Mouse (Mus musculus): ENCODE data around the gene Ahnak. TPM values are rescaled to one million over a fixed set of nuclear protein-coding genes. Genes with fewer than 3 reads are reported as not detected.
A peak's percentile ranks its signal among the peaks of the same experiment; 100 is the strongest.
"Not testable (repeated sequence)": the region's sequence is repeated elsewhere in the genome, so short reads cannot be mapped to it uniquely, and the experiment has no call there.

The Ahnak gene
- polyA plus RNA-seq, 1 experiment, result 177 TPM

- Histone ChIP-seq H3K4me1 (ENCODE audit: control insufficient read depth, insufficient read depth, insufficient read length, low read length) (peaks cover 13% of the 10 kb centered on the region), H3K27ac (replicated peaks; ENCODE audit: low read depth, low read length) (no peak overlapping the region), H3K4me3 (ENCODE audit: insufficient read depth, low read depth, low read length) (no peak overlapping the region)
These were observed 49.1 kb downstream of the Ahnak start for GRCm38 (mm10) chr19:9038136-9038535.

- Histone ChIP-seq H3K27ac (replicated peaks; ENCODE audit: low read depth, low read length) (no peak overlapping the region), H3K4me1 (ENCODE audit: control insufficient read depth, insufficient read depth, insufficient read length, low read length) (peaks cover 8% of the 10 kb centered on the region), H3K4me3 (ENCODE audit: insufficient read depth, low read depth, low read length) (no peak overlapping the region)
These were observed 50.2 kb downstream of the Ahnak start for GRCm38 (mm10) chr19:9039266-9039665.

GRCm38 (mm10) chr19:9039928-9040327, 50.8 kb downstream of the Ahnak start:
- H3K4me1 ChIP-seq (ENCODE audit: control insufficient read depth, insufficient read depth, insufficient read length, low read length), result peaks cover 6% of the 10 kb centered on the region
- H3K27ac ChIP-seq (replicated peaks; ENCODE audit: low read depth, low read length), result no peak overlapping the region
- H3K4me3 ChIP-seq (ENCODE audit: insufficient read depth, low read depth, low read length), result no peak overlapping the region

GRCm38 (mm10) chr19:9040649-9041048, 51.6 kb downstream of the Ahnak start:
- Histone ChIP-seq H3K4me3 (ENCODE audit: insufficient read depth, low read depth, low read length) (no peak overlapping the region), H3K27ac (replicated peaks; ENCODE audit: low read depth, low read length) (no peak overlapping the region), H3K4me1 (ENCODE audit: control insufficient read depth, insufficient read depth, insufficient read length, low read length) (peaks cover 6% of the 10 kb centered on the region)

- peaks cover 6% of the 10 kb centered on the region for H3K4me1 ChIP-seq (ENCODE audit: control insufficient read depth, insufficient read depth, insufficient read length, low read length)
- no peak overlapping the region for H3K27ac ChIP-seq (replicated peaks; ENCODE audit: low read depth, low read length)
- no peak overlapping the region for H3K4me3 ChIP-seq (ENCODE audit: insufficient read depth, low read depth, low read length)
These were observed 52.0 kb downstream of the Ahnak start for GRCm38 (mm10) chr19:9041074-9041473.

- Histone ChIP-seq H3K4me1 (ENCODE audit: control insufficient read depth, insufficient read depth, insufficient read length, low read length) (peaks cover 17% of the 10 kb centered on the region), H3K27ac (replicated peaks; ENCODE audit: low read depth, low read length) (no peak overlapping the region), H3K4me3 (ENCODE audit: insufficient read depth, low read depth, low read length) (no peak overlapping the region)
These were observed 54.0 kb downstream of the Ahnak start for GRCm38 (mm10) chr19:9043123-9043522.

- Histone ChIP-seq H3K27ac (replicated peaks; ENCODE audit: low read depth, low read length) (peak overlapping the region; percentile 60; the same call in 1 of the 2 replicates), H3K4me3 (ENCODE audit: insufficient read depth, low read depth, low read length) (no peak overlapping the region), H3K4me1 (ENCODE audit: control insufficient read depth, insufficient read depth, insufficient read length, low read length) (peaks cover 17% of the 10 kb centered on the region)
These were observed 55.2 kb downstream of the Ahnak start for GRCm38 (mm10) chr19:9044291-9044690.

GRCm38 (mm10) chr19:9047207-9047945, 58.3 kb downstream of the Ahnak start:
- Histone ChIP-seq H3K27ac (replicated peaks; ENCODE audit: low read depth, low read length) (peak overlapping the region; percentile 86), H3K4me3 (ENCODE audit: insufficient read depth, low read depth, low read length) (no peak overlapping the region), H3K4me1 (ENCODE audit: control insufficient read depth, insufficient read depth, insufficient read length, low read length) (peaks cover 19% of the 10 kb centered on the region)

GRCm38 (mm10) chr19:9047946-9048387, 58.9 kb downstream of the Ahnak start:
- peaks cover 15% of the 10 kb centered on the region for H3K4me1 ChIP-seq (ENCODE audit: control insufficient read depth, insufficient read depth, insufficient read length, low read length)
- H3K4me3 ChIP-seq (ENCODE audit: insufficient read depth, low read depth, low read length), result no peak overlapping the region
- peak overlapping the region; percentile 86; the same call in 1 of the 2 replicates for H3K27ac ChIP-seq (replicated peaks; ENCODE audit: low read depth, low read length)

- H3K27ac ChIP-seq (replicated peaks; ENCODE audit: low read depth, low read length), result peak overlapping the region; percentile 48; the same call in 1 of the 2 replicates
- H3K4me1 ChIP-seq (ENCODE audit: control insufficient read depth, insufficient read depth, insufficient read length, low read length), result peaks cover 20% of the 10 kb centered on the region
- H3K4me3 ChIP-seq (ENCODE audit: insufficient read depth, low read depth, low read length), result no peak overlapping the region
These were observed 60.0 kb downstream of the Ahnak start for GRCm38 (mm10) chr19:9048981-9049687.

- H3K27ac ChIP-seq (replicated peaks; ENCODE audit: low read depth, low read length), result no peak overlapping the region
- peaks cover 20% of the 10 kb centered on the region for H3K4me1 ChIP-seq (ENCODE audit: control insufficient read depth, insufficient read depth, insufficient read length, low read length)
- H3K4me3 ChIP-seq (ENCODE audit: insufficient read depth, low read depth, low read length), result no peak overlapping the region
These were observed 61.5 kb downstream of the Ahnak start for GRCm38 (mm10) chr19:9050294-9051229.

GRCm38 (mm10) chr19:9051985-9052384, 62.9 kb downstream of the Ahnak start:
- not testable (repeated sequence) for H3K27ac ChIP-seq (replicated peaks; ENCODE audit: low read depth, low read length); H3K4me3 ChIP-seq (ENCODE audit: insufficient read depth, low read depth, low read length)
- H3K4me1 ChIP-seq (ENCODE audit: control insufficient read depth, insufficient read depth, insufficient read length, low read length), result peaks cover 15% of the 10 kb centered on the region

- Histone ChIP-seq H3K4me3 (ENCODE audit: insufficient read depth, low read depth, low read length) (no peak overlapping the region), H3K4me1 (ENCODE audit: control insufficient read depth, insufficient read depth, insufficient read length, low read length) (peaks cover 7% of the 10 kb centered on the region; the same call in 1 of the 2 replicates), H3K27ac (replicated peaks; ENCODE audit: low read depth, low read length) (0 out of 2 replicates have a peak overlapping the region, but pooled peaks have one; percentile 19)
These were observed 63.8 kb downstream of the Ahnak start for GRCm38 (mm10) chr19:9052803-9053431.

GRCm38 (mm10) chr19:9055153-9055552, 66.1 kb downstream of the Ahnak start:
- H3K4me1 ChIP-seq (ENCODE audit: control insufficient read depth, insufficient read depth, insufficient read length, low read length), result peaks cover 15% of the 10 kb centered on the region
- H3K27ac ChIP-seq (replicated peaks; ENCODE audit: low read depth, low read length), result 0 out of 2 replicates have a peak overlapping the region, but pooled peaks have one; percentile 15
- no peak overlapping the region for H3K4me3 ChIP-seq (ENCODE audit: insufficient read depth, low read depth, low read length)

Measured in brown adipose tissue, adult 24 weeks (tissue).